Mouse (Mus musculus) spleen, postnatal 14 days (tissue): ENCODE measurements around the gene Clip2.
A peak's percentile ranks its signal among the peaks of the same experiment; 100 is the strongest.
"Not testable (repeated sequence)": the region's sequence is repeated elsewhere in the genome, so short reads cannot be mapped to it uniquely, and the experiment has no call there.

Experiments used
- DNase-seq, 2 experiments: peaks; one replicate each; pipeline ENCODE4 v3.0.0; 2021 to 2022; ENCODE audit warnings: low spot score in 2 of 2

Clip2 gene

DNA sequence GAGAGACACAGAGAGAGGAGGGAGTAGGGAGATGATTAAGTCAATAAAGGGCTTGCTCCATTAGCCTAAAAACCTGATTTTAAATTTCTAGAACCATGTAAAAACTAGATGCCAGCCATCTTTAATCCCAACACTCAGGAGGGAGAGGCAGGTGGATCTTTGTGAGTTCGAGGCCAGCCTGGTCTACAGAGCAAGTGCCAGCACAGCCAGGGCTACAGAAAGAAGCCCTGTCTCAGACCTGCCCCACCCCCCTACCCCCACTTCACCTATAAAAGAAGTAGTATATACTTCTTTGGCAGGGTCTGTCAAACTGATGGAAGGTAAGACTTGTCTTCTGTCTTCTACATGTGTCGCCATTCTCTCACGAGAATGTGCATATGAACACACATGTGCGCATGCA is 91.7 kb downstream of the Clip2 start:
- DNase-seq = no peak

DNA sequence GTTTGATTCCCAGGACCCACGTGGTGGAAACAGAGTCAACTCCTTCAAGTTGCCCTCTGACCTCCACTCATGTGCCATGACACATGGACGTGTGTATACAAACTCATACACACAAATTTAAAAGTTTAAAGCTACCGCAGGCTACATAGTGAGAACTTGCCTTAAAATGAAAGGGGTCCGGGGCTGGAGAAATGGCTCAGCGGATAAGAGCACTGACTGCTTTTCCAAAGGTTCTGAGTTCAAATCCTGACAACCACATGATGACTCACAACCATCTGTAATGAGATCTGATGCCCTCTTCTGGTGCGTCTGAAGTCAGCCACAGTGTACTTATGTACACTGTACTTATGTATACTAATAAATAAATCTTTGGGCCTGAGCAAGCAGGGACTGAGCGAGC is 93.1 kb downstream of the Clip2 start:
- no peak for DNase-seq

GRCm38 (mm10) chr5:134458416-134458815 is 93.8 kb downstream of the Clip2 start:
- DNase-seq = no peak

DNA sequence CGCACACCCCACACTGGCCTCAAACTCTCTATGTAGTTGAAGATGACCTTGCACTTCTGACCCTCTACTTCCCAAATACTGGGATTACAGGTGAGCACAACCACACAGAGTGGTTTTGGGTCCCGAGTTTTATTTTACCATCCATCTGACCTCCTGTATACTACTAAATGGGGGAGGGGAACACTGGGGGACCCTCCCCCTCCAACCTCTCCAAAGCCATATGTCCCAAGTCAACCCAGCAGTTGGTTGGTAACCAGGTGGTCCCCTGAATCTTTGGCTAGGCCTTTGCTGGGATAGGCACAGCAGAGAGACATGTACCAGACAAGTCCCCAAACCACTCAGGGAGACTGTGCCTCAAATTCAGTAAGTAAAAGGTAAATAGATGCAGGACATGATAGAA is 94.9 kb downstream of the Clip2 start:
- no peak for DNase-seq

DNA sequence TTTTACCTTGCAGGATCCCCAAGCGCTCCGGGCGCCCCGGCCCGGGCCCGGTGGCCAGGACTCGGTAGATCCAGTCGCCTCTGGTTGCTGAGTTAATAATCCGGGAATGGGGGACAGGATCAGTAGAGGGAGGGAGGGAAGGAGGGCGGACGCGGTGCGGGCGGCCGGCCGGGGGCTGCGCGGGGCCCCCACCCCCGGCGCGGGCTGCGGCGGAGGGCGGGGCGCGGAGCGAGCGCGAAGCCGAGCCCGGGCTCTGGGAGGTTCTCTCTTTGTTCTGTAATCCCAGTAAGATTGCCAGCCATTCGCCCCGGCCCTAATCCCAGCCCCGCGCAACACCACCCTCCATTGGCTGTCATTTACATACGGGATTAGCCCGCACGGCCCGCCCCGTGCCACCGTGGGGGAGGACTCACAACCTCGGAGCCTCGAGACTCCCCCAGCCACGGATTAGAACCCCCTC is 95.7 kb downstream of the Clip2 start, which contains the start of gene Gtf2ird1:
TSS of gene Gtf2ird1 (minus strand) at position 214 of the 460 bp plus-strand sequence.
- DNase-seq = peak in 1 of 2 experiments; percentile 14

DNA sequence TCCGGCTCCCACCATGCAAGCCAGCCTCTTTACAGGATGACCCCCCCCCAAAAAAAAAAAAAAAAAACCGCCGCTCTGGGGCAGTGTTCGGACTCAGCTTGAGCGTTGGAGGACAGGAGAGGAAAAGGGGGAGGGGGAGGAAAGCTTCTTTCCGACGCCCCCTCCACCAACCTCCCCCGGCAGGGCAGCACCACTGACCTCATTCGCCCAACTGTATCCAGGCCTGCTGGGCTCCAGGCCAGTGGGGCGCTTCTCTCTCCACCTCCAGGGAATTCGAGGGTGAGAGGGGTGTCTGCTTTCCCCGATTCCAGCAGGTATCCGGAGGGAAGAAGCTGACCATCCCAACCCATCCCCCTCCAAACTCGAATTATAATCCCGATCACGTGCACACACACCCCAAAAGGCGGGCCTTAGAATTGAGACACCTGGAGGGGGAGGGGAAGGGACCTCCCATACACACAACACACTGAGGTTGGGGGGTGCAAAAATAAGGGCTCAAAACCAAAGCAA is 96.3 kb downstream of the Clip2 start:
- DNase-seq = no peak

DNA sequence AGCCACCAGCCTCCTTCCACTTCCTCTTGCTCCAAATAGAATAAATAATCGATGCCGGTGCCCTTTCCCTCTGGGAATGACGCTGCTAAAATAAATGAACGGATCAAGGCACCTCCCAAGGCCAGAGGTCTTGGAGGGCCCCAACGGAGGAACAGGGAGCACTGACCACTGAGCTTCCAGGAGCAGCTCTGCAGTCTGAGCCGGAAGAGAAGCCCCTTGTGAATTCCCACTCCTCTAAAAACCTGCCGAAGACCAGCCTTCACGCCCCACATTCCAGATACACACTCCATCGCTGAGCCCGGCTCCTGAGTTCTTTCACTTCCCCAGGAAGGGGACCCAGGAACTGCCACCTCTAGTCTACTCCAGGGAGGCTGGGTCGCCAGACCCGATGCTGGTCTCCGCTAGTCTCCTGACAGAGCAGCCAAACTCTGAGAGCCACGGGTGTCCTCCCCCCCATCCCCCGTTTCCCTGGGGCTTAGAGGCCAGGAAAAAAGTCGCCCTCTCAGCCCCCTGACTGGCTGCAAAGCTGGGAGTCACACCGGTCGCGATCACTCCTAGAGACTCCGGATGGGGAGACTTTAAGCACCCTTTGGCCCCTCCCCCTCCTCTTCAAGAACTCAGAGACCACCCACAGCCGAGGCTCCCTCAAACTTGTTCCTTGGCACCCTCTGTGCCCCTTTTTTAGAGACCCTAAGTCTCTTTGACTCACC is 96.9 kb downstream of the Clip2 start:
- no peak for DNase-seq

DNA sequence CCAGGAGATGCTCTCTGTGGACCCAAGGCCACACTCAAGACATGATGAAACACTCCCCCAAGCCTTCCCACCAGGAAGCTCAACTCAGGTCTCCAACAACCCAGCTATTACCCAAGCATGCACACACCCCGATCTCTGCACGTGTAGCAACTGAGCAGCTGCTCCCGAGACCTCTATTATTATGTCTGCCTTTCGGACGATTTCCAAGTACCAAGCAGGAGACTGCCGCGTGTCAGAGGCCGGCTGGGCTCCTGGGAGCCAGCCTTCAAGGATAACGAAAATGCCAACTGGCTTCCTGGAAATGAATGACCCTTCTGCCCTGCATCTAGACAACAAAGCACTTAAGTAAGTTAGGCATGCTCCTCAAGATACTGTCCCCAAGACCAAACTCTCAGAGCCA is 97.8 kb downstream of the Clip2 start:
- no peak for DNase-seq

DNA sequence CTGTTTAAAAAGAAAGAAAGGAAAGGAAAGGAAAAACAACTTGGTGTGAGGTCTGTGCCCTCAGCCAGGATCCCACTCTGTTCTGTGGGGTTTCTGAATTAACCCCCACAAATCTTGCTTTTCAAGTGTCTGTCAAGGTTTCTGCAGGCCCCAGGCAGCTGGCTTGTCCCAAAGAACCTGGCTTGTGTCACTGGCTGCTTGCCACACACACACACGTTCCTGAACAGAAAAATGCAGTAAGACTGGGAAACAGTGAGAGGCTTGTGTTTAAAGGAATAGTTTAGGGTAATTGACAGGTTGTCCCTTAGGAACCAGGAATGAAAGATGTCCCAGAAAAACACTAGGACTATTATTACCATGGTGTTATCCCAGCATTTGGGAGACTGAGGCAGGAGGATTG is 98.7 kb downstream of the Clip2 start:
- DNase-seq = no peak

DNA sequence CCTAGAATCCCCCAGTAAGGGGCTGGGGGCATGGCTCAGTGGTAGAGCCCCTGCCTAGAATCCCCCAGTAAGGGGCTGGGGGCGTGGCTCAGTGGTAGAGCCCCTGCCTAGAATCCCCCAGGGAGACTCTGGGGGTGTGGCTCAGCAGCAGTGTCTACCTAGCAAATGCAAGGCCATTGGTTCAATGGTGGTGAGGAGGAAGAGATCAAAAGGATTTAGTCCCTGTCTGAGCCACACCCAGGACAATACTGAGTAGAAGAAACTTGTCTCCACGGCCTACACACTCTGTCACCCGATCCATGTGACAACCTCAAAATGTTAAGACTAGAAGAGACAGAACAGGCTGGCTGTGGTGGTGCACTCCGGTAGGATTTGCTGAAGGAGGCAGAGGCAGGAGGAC is 105.5 kb downstream of the Clip2 start:
- DNase-seq = not testable (repeated sequence)

DNA sequence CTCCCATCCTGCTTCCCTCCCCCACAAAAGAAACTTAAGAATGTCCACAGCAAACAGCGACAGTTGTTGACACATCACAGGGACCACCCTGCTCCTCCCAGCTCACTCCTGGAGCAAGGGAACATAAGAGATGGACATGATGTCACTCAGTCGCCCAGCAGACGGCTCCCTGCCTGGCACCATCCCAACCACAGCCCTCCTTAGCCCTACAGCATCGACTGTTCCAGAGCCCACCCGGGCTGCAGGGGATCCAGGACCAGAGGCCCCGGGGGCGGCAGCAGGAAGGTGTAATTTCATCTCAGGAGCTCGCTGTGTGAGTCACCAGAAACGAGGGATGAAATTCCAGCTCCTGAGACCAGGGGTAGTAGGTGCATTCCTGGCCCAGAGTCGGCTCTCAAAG is 106.3 kb downstream of the Clip2 start:
- DNase-seq = no peak

GRCm38 (mm10) chr5:134445208-134445831 is 106.9 kb downstream of the Clip2 start:
- DNase-seq = no peak

DNA sequence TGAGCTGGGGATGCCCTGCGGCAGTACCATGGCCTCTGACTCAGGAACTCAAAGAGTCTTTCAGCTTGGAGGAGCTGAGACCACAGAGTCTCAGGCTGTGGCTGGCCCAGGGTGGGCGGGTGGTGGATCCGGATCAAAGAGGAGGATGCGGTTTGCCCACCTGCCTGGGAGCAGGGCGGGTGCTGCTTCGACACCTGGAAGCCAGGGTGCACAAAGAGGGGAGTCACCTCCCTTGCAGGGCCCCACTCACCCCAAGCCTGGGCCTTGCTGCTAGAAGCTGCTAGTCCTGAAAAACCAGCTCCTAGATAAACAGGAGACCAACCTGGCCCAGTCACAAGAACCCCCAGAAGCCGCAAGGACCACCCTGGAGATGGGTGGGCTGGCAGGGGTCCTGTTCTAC is 107.8 kb downstream of the Clip2 start:
- no peak for DNase-seq

- DNase-seq = no peak
These were observed 110.2 kb downstream of the Clip2 start for GRCm38 (mm10) chr5:134442066-134442465.

DNA sequence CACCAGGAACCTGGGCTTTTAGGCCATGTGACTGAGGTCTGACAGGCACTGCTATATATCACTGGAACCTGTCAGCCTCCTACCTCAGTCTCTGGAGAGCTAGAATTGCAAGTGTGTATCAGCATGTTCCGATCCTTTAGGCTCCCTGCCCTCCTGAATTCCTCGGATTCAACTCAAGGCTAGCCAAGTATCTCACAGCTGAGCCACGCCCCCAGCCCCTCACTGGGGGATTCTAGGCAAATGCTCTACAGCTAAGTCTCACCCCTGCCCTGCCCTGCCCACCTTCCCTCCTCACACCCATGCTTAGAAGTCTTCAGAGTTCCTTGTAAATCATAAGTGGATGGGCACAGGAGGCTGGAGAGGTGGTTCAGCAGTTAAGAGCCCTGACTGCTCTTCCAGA is 111.1 kb downstream of the Clip2 start:
- DNase-seq = no peak

GRCm38 (mm10) chr5:134440098-134440497 is 112.1 kb downstream of the Clip2 start:
- DNase-seq = no peak

DNA sequence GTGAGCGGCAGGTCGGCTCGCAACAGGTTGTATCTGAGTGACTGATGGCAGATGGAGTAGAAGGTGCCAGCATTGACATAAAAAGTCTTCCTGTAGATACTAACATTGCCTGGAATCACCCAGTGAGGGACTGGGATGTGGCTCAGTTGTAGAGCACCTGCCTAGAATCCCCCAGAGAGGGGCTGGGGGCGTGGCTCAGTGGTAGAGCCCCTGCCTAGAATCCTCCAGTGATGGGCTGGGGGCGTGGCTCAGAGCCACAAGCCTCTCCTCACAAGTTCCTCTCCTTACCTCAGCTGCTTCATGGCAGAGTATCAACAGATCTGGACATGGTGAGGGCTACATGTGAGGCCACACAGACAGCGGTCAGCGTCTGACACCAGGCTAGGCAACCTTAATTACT is 112.8 kb downstream of the Clip2 start:
- DNase-seq = no peak
